Mouse (Mus musculus) liver (tissue): ENCODE measurements around the gene Olfr1331.
"Not testable (repeated sequence)": the region's sequence is repeated elsewhere in the genome, so short reads cannot be mapped to it uniquely, and the experiment has no call there.

Source experiments
- DNase-seq: peaks from one replicate; pipeline ENCODE4 v3.0.0-alpha.2; 2020; ENCODE audit warnings: mixed read lengths

Olfr1331 gene

GRCm38 (mm10) chr4:118864349-118864748, at the start of gene Olfr1331:
Gene Olfr1331 (plus strand): TSS chr4:118864649.
- DNase-seq: no peak

GRCm38 (mm10) chr4:118818921-118819320, 45.5 kb upstream of the Olfr1331 start:
- DNase-seq: no peak

- no peak for DNase-seq
Observed at GRCm38 (mm10) chr4:118836179-118836578, 28.3 kb upstream of the Olfr1331 start, which contains the start of gene Olfr1333. Gene Olfr1333 (minus strand): TSS chr4:118836279.

- no peak for DNase-seq
Observed at GRCm38 (mm10) chr4:118861791-118862190, 2.7 kb upstream of the Olfr1331 start.

GRCm38 (mm10) chr4:118862704-118863103, 1.7 kb upstream of the Olfr1331 start:
- no peak for DNase-seq

GRCm38 (mm10) chr4:118867566-118867965, 3.1 kb downstream of the Olfr1331 start:
- DNase-seq: no peak

GRCm38 (mm10) chr4:118888297-118888696, 23.8 kb downstream of the Olfr1331 start, which contains the start of gene Olfr1330:
Gene Olfr1330 (plus strand): TSS chr4:118888597.
- no peak for DNase-seq

GRCm38 (mm10) chr4:118901981-118902380, 37.5 kb downstream of the Olfr1331 start:
- no peak for DNase-seq

GRCm38 (mm10) chr4:118917365-118917764, 52.9 kb downstream of the Olfr1331 start, which contains the start of gene Olfr1329:
Gene Olfr1329 (minus strand): TSS chr4:118917465.
- DNase-seq: not testable (repeated sequence)
